Mouse (Mus musculus) left cerebral cortex, postnatal 4 days (tissue): ENCODE results near the gene Plxna4. TPM values are rescaled to one million over a fixed set of nuclear protein-coding genes. Genes with fewer than 3 reads are reported as not detected.

ENCODE experiments used
- DNase-seq: peaks from one replicate; pipeline ENCODE4 v3.0.0-alpha.2; 2022
- intact Hi-C: fragments of 180-260 bp; cut with DNase I; formaldehyde crosslinking; loops from one replicate; pipeline ENCODE4 v1.15.1; 2025
- total RNA-seq, 2 experiments: library from RNA; stranded (reverse); gene quantifications; 2 replicates each; pipeline ENCODE4 v1.2.3; 2021

Plxna4 gene
- 100 to 1,000 TPM; 112 to 116 TPM for total RNA-seq

DNA sequence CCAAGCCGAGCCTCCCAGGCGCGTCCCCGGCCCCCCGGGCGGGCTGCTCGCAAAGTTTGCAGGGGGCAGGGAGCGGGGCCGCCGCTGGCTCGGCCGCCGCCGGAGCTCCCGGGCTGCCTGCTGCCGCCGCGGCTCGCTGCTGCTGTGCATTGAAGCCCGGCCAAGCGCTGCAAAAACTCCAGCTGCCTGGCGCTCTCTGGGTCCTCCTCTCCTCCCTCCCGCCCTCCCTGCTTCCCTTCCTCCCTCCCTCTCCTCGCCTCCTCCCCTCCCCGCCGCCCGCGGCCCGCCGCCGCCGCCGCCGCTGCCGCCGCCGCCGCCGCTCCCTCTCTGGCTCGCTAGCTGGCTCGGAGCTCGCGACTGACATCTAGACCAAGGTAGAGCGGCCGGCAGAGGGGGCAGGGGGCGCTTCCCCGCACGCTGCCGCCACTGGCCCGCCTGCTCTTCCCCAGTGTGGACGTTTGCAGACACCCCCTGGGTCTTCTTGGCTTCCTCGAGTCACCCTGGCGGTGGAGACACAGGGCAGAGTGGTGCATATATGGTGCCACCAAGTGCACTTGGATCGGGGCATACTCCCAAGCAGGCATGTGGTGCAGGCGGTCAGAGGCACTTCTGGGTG lies at the start of gene Plxna4:
TSS of gene Plxna4 (minus strand) at position 137 of the 616 bp plus-strand sequence.
- intact Hi-C loops = loop anchor here (5.0 to 10.0 kb wide), 6 partner anchors 113 to 1607 kb away; no protein-coding TSS in a partner anchor
- peak; percentile 83 for DNase-seq

DNA sequence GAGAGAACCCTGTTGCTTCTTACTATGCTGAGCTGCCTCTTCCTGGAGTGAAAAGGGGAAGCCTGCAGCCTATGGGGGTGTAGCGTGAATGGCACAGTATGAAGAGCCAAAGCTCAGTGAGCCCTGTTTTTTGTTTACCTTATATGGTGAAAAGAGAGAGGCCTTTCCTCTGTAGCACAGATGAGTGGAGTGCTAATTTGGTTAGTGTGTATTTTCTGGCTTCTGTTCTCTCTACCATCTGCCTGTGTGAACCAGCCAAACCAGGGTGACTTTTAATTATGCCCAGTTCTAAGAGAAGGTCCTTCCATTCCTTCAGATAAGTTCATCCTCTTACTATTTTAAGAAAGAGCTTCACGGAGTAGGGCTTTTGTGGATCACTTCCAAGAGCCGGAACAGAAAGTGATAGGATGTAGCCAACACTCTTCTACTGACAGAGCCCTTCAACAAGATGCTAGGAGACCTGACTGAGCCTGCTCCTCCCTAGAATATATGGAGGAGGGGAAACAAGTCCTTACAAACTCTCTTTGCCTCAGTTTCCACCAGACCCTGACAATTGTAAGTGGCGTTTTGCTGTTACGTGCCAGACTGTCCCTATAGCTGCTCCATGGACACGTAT lies 49.7 kb upstream of the Plxna4 start:
- DNase-seq = no peak
- intact Hi-C loops = no loop called here

- no peak for DNase-seq
- intact Hi-C loops = no loop called here
Observed at GRCm38 (mm10) chr6:32610712-32611111, 22.7 kb upstream of the Plxna4 start.

DNA sequence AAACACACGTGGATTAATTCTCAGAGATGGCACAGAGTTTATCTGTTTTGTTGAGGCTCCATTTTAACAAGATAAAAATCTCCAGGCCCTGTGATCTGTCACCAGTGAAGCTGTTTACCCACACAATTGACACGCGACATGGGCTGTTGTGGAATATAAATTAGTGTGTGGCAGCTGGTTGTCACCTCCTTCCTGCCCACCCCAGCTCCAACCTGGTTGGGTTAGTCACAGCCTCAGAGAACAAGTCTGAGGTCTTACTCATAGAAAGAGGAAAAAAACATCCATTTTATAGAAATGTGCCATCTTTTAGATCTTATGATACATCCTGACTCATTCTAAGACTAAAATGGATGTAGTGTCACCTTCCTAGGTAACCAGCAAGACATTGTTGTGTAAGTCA lies 18.8 kb upstream of the Plxna4 start:
- intact Hi-C loops = no loop called here
- DNase-seq = no peak

DNA sequence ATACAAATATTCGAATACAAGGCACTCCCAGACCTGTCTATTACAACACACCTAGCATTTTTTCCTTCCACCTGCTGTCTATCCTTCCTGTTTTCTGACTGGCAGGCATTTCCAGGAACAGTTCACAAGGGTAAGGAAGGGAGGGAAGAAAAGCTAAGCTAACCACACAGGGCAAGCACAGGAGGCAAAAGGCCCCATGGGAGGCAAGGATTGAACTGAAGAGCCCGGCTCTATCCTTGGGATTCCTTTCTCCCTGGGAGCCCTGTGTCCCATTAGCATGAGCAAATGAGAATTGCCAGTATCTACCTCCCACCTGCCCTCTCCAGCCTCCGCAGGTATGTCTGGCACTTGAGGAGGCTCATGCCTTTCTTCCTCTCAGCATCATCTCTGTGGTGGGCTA lies 17.6 kb upstream of the Plxna4 start:
- DNase-seq = no peak
- intact Hi-C loops = no loop called here

DNA sequence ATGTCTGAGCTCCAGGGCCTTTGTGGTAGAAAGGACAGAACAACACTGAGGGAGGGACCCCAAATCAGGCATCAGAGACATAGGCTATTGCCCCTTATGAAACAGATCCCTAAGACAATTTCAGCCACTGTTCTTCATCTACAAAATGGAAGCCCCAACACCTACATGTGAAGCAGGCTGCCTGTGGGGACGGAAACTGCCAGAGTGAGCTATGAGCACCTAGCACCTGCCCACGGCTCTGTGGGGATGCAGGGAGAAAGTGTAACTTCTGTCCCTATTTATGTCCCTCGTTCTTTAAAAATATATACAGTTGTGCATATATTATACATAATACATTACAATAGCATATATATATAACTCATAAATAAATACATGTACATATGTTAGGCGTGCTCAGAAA lies 16.9 kb upstream of the Plxna4 start:
- no peak for DNase-seq
- intact Hi-C loops = no loop called here

DNA sequence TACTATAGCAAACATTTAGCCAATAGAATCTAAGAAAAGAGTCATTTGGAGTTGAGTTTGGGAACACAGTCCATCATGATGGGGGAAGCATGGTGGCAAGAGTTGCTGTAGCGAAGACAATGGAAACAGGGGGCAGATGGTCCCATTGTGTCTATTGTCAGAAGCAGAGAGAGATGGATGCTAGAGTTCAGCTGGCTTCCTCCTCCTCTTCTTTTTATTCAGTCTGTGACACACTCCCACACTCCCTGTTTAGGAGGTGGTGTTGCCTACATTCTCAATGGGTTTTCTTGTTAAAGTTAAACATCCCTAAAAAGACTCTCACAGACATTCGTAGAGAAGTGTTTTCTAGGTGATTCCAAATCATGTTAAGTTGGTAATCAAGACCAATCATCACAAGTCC lies 14.1 kb upstream of the Plxna4 start:
- intact Hi-C loops = no loop called here

GRCm38 (mm10) chr6:32601306-32601705 lies 13.3 kb upstream of the Plxna4 start:
- intact Hi-C loops = no loop called here
- no peak for DNase-seq

More for the DNA sequence above, 14.1 kb upstream of the Plxna4 start:
- DNase-seq = no peak

DNA sequence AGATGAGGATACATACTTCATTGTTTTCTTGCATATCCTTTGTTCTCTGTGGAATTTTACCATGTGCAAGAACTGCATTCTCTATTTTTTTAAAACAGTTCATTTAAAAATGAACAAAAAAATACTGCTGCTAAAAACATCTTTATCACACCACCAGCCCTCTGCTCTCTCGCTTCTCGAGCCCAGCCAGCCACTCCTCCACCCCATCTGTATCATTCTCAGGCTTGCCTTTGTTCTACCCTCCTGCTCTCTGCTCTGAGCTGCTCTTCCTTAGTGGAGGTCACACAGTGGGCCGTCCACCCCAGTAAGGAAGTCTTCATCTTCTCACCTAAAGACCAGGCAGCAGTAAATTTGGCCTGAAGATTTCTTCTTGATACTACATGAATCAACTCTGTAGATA lies 7.6 kb upstream of the Plxna4 start:
- no peak for DNase-seq
- intact Hi-C loops = no loop called here

GRCm38 (mm10) chr6:32590979-32591758 lies 3.2 kb upstream of the Plxna4 start:
- DNase-seq = peak; percentile 81
- intact Hi-C loops = no loop called here

DNA sequence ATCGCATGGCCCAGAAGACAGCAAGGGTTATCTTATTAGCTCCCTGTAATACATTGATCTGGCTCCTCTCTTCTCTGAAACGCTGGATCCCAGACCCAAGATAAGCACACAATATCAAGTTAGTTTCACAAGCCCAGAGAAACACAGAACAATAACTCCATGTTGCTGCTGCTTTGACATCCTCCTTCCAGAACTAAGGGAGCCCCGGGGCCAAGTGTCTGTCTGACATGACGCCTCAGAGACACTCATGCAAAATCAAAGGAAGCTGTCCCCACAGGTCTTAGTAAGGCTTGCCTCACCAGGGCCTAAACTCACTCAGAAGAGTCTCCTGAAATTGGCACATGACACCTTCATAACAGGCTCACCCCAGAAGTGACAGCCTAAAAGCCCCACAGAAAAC lies 1.6 kb upstream of the Plxna4 start:
- intact Hi-C loops = loop anchor here (5.0 to 10.0 kb wide), 6 partner anchors 115 to 1605 kb away; no protein-coding TSS in a partner anchor
- no peak for DNase-seq

DNA sequence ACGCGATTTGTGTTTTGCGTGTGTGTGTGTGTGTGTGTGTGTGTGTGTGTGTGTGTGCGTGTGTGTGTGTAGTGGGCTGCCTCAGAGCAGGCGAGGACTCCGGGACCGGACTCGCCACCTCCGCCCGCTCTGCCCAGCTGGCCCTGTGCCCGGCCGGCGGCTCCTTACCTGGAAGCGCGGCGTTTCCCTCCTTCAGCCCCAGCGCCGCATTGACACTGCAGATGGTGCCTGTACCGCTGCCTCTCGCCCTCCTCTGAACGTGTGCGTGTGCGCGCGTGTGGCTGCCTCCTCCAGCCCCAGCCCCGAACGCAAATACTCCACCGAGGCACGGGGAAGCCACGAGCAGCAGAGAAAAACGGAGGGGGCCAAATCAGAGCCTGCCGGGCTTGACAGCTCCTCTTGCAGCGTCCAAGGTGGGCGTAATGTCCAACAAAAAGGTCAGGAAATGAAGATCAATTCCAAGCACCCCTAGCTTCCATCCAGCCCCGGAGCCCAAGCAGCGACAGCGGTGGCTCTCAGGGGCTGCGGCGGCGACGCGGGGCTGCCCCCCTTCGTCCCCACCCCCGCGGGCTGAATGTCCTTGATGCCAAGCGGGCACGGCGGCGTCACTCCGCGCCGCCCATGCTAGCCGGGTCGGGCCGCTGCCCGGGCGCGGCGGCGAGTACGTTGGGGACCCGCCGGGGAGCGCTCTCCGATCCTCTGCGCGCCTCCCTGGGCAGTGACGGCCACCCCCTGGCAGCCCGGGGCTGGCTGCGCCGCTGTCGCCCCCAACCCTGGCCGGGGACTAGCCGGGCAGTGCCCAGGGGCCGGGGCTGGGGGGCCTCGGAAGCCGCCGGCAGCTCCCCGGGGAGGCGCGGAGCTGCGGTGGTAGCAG lies 619 bp downstream of the Plxna4 start:
- DNase-seq = peak; percentile 50
- intact Hi-C loops = loop anchor here (5.0 to 10.0 kb wide), 6 partner anchors 113 to 1607 kb away; no protein-coding TSS in a partner anchor

- intact Hi-C loops = loop anchor here (5.0 to 10.0 kb wide), 6 partner anchors 112 to 1608 kb away; no protein-coding TSS in a partner anchor
- DNase-seq = no peak
Observed at GRCm38 (mm10) chr6:32586821-32587135, 1.2 kb downstream of the Plxna4 start.

GRCm38 (mm10) chr6:32586390-32586789 lies 1.6 kb downstream of the Plxna4 start:
- peak; percentile 28 for DNase-seq
- intact Hi-C loops = loop anchor here (5.0 to 10.0 kb wide), 6 partner anchors 112 to 1608 kb away; no protein-coding TSS in a partner anchor

GRCm38 (mm10) chr6:32585211-32585610 lies 2.8 kb downstream of the Plxna4 start:
- intact Hi-C loops = loop anchor here (5.0 to 10.0 kb wide), 6 partner anchors 110 to 1610 kb away; no protein-coding TSS in a partner anchor
- DNase-seq = no peak

DNA sequence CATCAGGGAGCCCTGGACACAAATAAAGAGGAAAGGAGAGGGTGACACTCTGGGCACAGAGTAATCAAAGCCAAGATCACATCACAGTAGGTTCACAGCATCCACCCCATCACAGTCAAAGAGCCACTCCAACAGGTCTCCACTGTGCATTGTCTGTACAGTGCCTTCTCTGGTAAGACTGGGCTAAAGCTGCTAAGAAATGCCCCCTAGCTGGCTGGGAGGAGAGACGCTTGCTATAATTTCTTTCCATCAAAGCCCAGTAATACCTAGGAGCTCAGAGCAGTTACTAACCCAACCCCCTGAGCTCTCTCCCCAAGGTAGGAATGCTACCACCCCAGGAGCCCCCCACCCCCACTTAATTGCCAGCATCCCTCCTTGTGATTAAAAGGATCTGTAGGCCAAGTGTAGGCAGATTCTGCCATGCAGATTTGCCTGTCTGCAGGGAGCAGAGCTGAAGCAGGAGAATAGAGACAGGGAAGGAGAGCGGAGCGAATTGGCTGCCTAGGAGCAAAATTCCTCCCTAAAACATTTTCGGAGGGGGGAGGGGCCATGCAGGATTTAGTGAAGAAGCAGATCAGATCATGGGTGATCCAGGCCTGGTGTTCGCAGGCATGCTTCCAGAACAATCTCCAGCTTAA lies 3.6 kb downstream of the Plxna4 start:
- no peak for DNase-seq
- intact Hi-C loops = loop anchor here (10.0 kb wide), 3 partner anchors 110 to 1610 kb away; no protein-coding TSS in a partner anchor

DNA sequence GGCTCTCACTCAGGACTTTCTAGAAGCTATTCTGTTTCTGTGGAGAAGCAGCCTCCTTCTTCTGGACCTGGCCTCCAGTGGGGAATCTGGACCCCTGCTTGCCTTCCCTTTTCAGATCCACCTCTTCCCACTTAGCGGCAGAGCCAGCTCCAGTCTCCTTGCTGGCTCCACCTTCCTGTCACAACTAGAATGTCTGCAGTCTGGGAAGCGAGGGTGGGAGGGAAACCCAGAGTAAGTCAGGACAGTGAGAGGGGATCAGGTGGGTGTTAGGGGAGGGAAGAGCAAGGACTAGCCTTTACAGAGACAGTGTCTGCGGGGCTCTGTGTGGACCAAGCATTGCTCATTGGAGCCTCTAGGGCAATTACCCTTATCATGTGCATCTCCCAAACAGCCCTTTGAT lies 4.4 kb downstream of the Plxna4 start:
- no peak for DNase-seq
- intact Hi-C loops = loop anchor here (10.0 kb wide), 3 partner anchors 109 to 1611 kb away; no protein-coding TSS in a partner anchor

GRCm38 (mm10) chr6:32571485-32571884 lies 16.5 kb downstream of the Plxna4 start:
- no peak for DNase-seq
- intact Hi-C loops = no loop called here

DNA sequence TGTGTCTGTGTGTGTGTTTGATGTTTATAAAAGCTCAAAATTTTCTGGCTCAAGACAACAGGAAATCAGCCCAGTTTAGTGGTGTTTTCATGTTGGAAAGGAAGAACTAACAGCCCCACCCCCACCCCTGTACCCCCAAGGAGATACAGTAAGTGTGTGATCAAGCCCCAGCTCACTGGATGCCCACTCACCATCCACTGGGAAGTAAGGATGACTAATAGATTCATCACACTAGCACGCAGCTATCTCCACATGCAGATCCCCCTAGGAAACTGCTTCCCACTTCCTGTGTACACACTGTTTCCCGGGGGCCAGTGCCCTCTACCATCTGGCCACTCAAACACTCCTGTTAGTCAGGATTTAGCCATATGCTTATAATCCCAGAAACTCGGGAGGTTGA lies 17.5 kb downstream of the Plxna4 start:
- intact Hi-C loops = no loop called here
- DNase-seq = no peak

DNA sequence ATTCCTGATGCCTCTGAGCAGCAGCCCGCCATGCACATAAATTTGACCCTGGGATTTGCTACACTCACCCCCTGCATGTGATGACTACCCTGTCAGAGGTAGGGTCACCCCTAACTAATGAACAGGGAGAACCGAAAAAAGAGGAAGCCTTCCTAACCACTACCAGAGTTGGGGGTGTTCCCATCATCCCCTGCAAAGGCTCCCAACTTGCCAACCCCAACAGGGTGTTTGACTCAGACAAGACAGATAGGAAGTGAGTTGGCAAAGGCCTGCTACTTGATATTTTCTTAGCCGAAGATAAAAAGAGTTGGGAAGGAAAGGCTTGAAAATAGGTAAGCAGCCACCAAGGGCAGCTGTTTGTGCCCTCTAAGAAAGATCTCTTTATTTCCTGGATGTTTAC lies 18.1 kb downstream of the Plxna4 start:
- DNase-seq = no peak
- intact Hi-C loops = no loop called here
